8 mouse cellular contexts compared by ENCODE assay signal in genomic region chr5:30666391-30667195, GRCm38 (mm10). TPM values are rescaled to one million over a fixed set of nuclear protein-coding genes. Genes with fewer than 3 reads are reported as not detected.
A peak's percentile ranks its signal among the peaks of the same experiment; 100 is the strongest.
DNase-seq lines count a peak whose midpoint lies in the region; ATAC-seq lines count a peak whose summit lies in the region.

TSS of gene Cenpa (plus strand) at chr5:30666777.

- peak; percentile 98 for ATAC-seq in inflammation-experienced regulatory T-cells, adult 6 months
- ATAC-seq in megakaryocyte-erythroid progenitor cell, adult 5-6 weeks (replicated peaks; ENCODE audit: low FRiP score, low TSS enrichment, poor library complexity, severe bottlenecking): peak; percentile 92

- DNase-seq in adrenal gland, adult (ENCODE audit: inconsistent age in 2 of 2, low spot score in 1 of 2): peak; percentile 91 to 98
- DNase-seq in embryo, embryonic 10.5 days (ENCODE audit: low spot score): peak; percentile 97
- DNase-seq in gastrocnemius, postnatal 14 days: peak; percentile 83
- peak; percentile 91 to 96 for DNase-seq in left cerebral cortex, postnatal 10 days (ENCODE audit: extremely low spot score in 1 of 2, low spot score in 2 of 2)
- DNase-seq in right cerebral cortex, postnatal 25 days: peak; percentile 85
- DNase-seq in urinary bladder, postnatal 4 days (ENCODE audit: low spot score in 2 of 2): peak; percentile 79 to 82

- intact Hi-C loops in gastrocnemius, postnatal 14 days (cut with DNase I; ENCODE audit: low total_unique reads): no loop called here
- intact Hi-C loops in left cerebral cortex, postnatal 10 days (cut with DNase I): no loop called here

RNA-seq across cellular contexts. Expression of gene Cenpa, which starts in this region (rescaled TPM):
- total RNA-seq in gastrocnemius, postnatal 14 days (2021): 10 to 100 TPM in 1 of 2 experiments, 1 to 10 TPM in 1; 7.0 to 10.2 TPM
- polyA plus RNA-seq in inflammation-experienced regulatory T-cells, adult 6 months (2017; shearing (Covaris generic)): 100 to 1,000 TPM in 1 of 3 experiments, 10 to 100 TPM in 2; 31.9 to 201 (median 58.8) TPM
- total RNA-seq in left cerebral cortex, postnatal 10 days (2021): 1 to 10 TPM; 6.1 to 7.6 TPM
- total RNA-seq in megakaryocyte-erythroid progenitor cell, adult 5-6 weeks (2014; fragmentation: Nextera tagmentation): 337 and 377 TPM in 2 replicates
- total RNA-seq in megakaryocyte-erythroid progenitor cell, adult 5-6 weeks (2017): 136 and 144 TPM in 2 replicates

Comparison
In these comparisons a context has a peak if more than half of its experiments do, and no peak if none do; other contexts are left out.
1. Peak in every context shown above with its lines: DNase-seq and ATAC-seq.
2. RNA of gene Cenpa (total RNA-seq): 136 to 377 TPM in megakaryocyte-erythroid progenitor cell, adult 5-6 weeks; 7.0 to 10.2 TPM in gastrocnemius, postnatal 14 days and 6.1 to 7.6 TPM in left cerebral cortex, postnatal 10 days; every median in the first group is over 10 times any median in the second.